Mouse (Mus musculus): ENCODE results near the gene Il20rb. TPM values are rescaled to one million over a fixed set of nuclear protein-coding genes. Genes with fewer than 3 reads are reported as not detected.

Gene Il20rb
- polyA plus RNA-seq, 1 experiment from 2014 or later = 3.7 TPM

Other genes starting within 250 kb of the Il20rb start
- gene Nck1, start 59.3 kb upstream of the Il20rb start, polyA plus RNA-seq (2014; fragmentation: Nextera tagmentation; extraction: Ambion mirVana) = 70.1 and 78.7 TPM in 2 replicates
- 6.2 and 6.3 TPM in 2 replicates for gene Slc35g2, start 84.3 kb upstream of the Il20rb start, polyA plus RNA-seq (2014; fragmentation: Nextera tagmentation; extraction: Ambion mirVana)
- 40.9 and 41.9 TPM in 2 replicates for gene Stag1, start 111.0 kb upstream of the Il20rb start, polyA plus RNA-seq (2014; fragmentation: Nextera tagmentation; extraction: Ambion mirVana)

Data from embryonic facial prominence, embryonic 14.5 days (tissue).